Mouse (Mus musculus) megakaryocyte, embryonic 14.5 days (primary cell): ENCODE results near the gene Slc15a1.

Experiments
- FLI1 ChIP-seq: IDR thresholded peaks from 2 replicates; pipeline ENCODE4 v1.6.1; 2012; ENCODE audit warnings: low read length, inconsistent platforms, mixed read lengths
- GATA1 ChIP-seq: IDR thresholded peaks from 3 replicates; pipeline ENCODE4 v1.6.1; 2012; ENCODE audit warnings: mixed read lengths, low read length, inconsistent platforms, borderline replicate concordance

GRCm38 (mm10) chr14:121546621-121547020 is 41.6 kb upstream of the Slc15a1 start:
- TF ChIP-seq FLI1 (no peak), GATA1 (no peak)
